Mouse (Mus musculus): ENCODE results near the gene Cmss1.

- TF ChIP-seq GATA1 (IDR thresholded peaks at IDR 0.05; ENCODE audit: borderline replicate concordance, low read length) = no peak
- no peak for TF ChIP-seq FLI1 (IDR thresholded peaks at IDR 0.05; ENCODE audit: low read length)
These were observed 24.7 kb downstream of the Cmss1 start for GRCm38 (mm10) chr16:57582008-57582407.

Measured in megakaryocyte, embryonic 14.5 days (primary cell).